Mouse (Mus musculus) C2C12 (cell line): Measurements from ENCODE around the gene Fam222a. TPM values are rescaled to one million over a fixed set of nuclear protein-coding genes. Genes with fewer than 3 reads are reported as not detected.

Source experiments
- H3K27me3 ChIP-seq: one replicate; pipeline ENCODE4 v1.6.1; 2011; ENCODE audit not compliant: control insufficient read depth, insufficient read depth, insufficient read length
- H3K36me3 ChIP-seq: one replicate; pipeline ENCODE4 v1.6.1; 2011; ENCODE audit not compliant: control insufficient read depth, insufficient read depth
- H3K4me3 ChIP-seq: one replicate; pipeline ENCODE4 v1.5.1; 2011; ENCODE audit warnings: mild to moderate bottlenecking, control low read depth; ENCODE audit not compliant: poor library complexity, insufficient read depth, severe bottlenecking
- H3K79me2 ChIP-seq: one replicate; pipeline ENCODE4 v1.6.1; 2011; ENCODE audit not compliant: control insufficient read depth, insufficient read depth
- H3K79me3 ChIP-seq: one replicate; pipeline ENCODE4 v1.6.1; 2011; ENCODE audit warnings: low read depth, control low read depth
- H3ac ChIP-seq: one replicate; pipeline ENCODE3; 2011; ENCODE audit warnings: low read depth; ENCODE audit not compliant: control insufficient read depth, insufficient read length
- CEBPB ChIP-seq: IDR thresholded peaks from one replicate; pipeline ENCODE4 v1.6.1; 2011; ENCODE audit warnings: low read depth, mild to moderate bottlenecking, control low read depth, moderate library complexity
- CTCF ChIP-seq: IDR thresholded peaks from one replicate; pipeline ENCODE4 v1.5.1; 2011; ENCODE audit not compliant: control insufficient read depth, insufficient read depth, insufficient read length
- FOSL1 ChIP-seq: IDR thresholded peaks from one replicate; pipeline ENCODE4 v1.8.0; 2011; ENCODE audit warnings: mild to moderate bottlenecking, low read length; ENCODE audit not compliant: poor library complexity, insufficient read depth, severe bottlenecking
- MAX ChIP-seq: IDR thresholded peaks from one replicate; pipeline ENCODE4 v1.6.1; 2011; ENCODE audit warnings: mild to moderate bottlenecking, control low read depth
- MYOD1 ChIP-seq: IDR thresholded peaks from one replicate; pipeline ENCODE4 v1.6.1; 2011; ENCODE audit warnings: low read depth; ENCODE audit not compliant: control insufficient read depth, insufficient read length
- MYOG ChIP-seq: IDR thresholded peaks from one replicate; pipeline ENCODE4 v1.6.1; 2011; ENCODE audit not compliant: control insufficient read depth, insufficient read length; ENCODE audit errors: extremely low read depth
- USF1 ChIP-seq: IDR thresholded peaks from one replicate; pipeline ENCODE4 v1.6.1; 2011; ENCODE audit warnings: low read depth, mild to moderate bottlenecking, control low read depth, moderate library complexity
- polyA plus RNA-seq: library from polyadenylated mRNA; unstranded; fragments of >200 nt; fragmentation: generic; extraction: Trizol; gene quantifications from one replicate; pipeline ENCODE4 v1.2.1, GENCODE M21; 2012; ENCODE audit warnings: missing spikeins

Gene Fam222a
- polyA plus RNA-seq, 1 experiment, result 0.06 TPM

- Histone ChIP-seq H3ac (no peak overlapping the region), H3K36me3 (no peaks in the 10 kb centered on the region), H3K4me3 (no peak overlapping the region), H3K27me3 (peaks cover 71% of the 10 kb centered on the region), H3K79me2 (no peaks in the 10 kb centered on the region), H3K79me3 (no peaks in the 10 kb centered on the region)
- no peak for TF ChIP-seq MYOG
- TF ChIP-seq MYOD1, result no peak
- no peak for TF ChIP-seq CEBPB
- no peak for TF ChIP-seq FOSL1
- TF ChIP-seq USF1, result no peak
- no peak for TF ChIP-seq CTCF
- TF ChIP-seq MAX, result no peak
These were observed 29.8 kb upstream of the Fam222a start for GRCm38 (mm10) chr5:114538021-114538405.

GRCm38 (mm10) chr5:114538752-114539151 lies 29.1 kb upstream of the Fam222a start:
- TF ChIP-seq MYOG (no peak), CTCF (no peak), MYOD1 (no peak), FOSL1 (no peak), CEBPB (no peak), USF1 (no peak), MAX (no peak)
- H3ac ChIP-seq, result no peak overlapping the region
- H3K79me2 ChIP-seq, result no peaks in the 10 kb centered on the region
- no peak overlapping the region for H3K4me3 ChIP-seq
- H3K27me3 ChIP-seq, result peaks cover 70% of the 10 kb centered on the region
- no peaks in the 10 kb centered on the region for H3K36me3 ChIP-seq
- no peaks in the 10 kb centered on the region for H3K79me3 ChIP-seq

GRCm38 (mm10) chr5:114539766-114540165 lies 28.1 kb upstream of the Fam222a start:
- no peak overlapping the region for H3K4me3 ChIP-seq
- no peak overlapping the region for H3ac ChIP-seq
- no peak for TF ChIP-seq FOSL1
- TF ChIP-seq CTCF, result no peak
- TF ChIP-seq CEBPB, result no peak
- TF ChIP-seq MAX, result no peak
- TF ChIP-seq MYOD1, result no peak
- no peak for TF ChIP-seq USF1
- TF ChIP-seq MYOG, result no peak
- H3K27me3 ChIP-seq, result peaks cover 66% of the 10 kb centered on the region
- no peaks in the 10 kb centered on the region for H3K79me3 ChIP-seq
- no peaks in the 10 kb centered on the region for H3K79me2 ChIP-seq
- no peaks in the 10 kb centered on the region for H3K36me3 ChIP-seq

- no peak overlapping the region for H3ac ChIP-seq
- no peak overlapping the region for H3K4me3 ChIP-seq
- TF ChIP-seq FOSL1 (no peak), MAX (no peak), MYOD1 (no peak), CEBPB (no peak), CTCF (no peak), MYOG (no peak), USF1 (no peak)
These were observed 26.0 kb upstream of the Fam222a start for GRCm38 (mm10) chr5:114541656-114542445.

GRCm38 (mm10) chr5:114543656-114544055 lies 24.2 kb upstream of the Fam222a start:
- no peak for TF ChIP-seq MAX
- no peak for TF ChIP-seq USF1
- no peak for TF ChIP-seq FOSL1
- no peak for TF ChIP-seq MYOD1
- TF ChIP-seq CTCF, result no peak
- TF ChIP-seq MYOG, result no peak
- TF ChIP-seq CEBPB, result no peak
- H3K4me3 ChIP-seq, result no peak overlapping the region
- H3K36me3 ChIP-seq, result no peaks in the 10 kb centered on the region
- H3ac ChIP-seq, result no peak overlapping the region
- peaks cover 51% of the 10 kb centered on the region for H3K27me3 ChIP-seq
- no peaks in the 10 kb centered on the region for H3K79me2 ChIP-seq
- H3K79me3 ChIP-seq, result no peaks in the 10 kb centered on the region

More at GRCm38 (mm10) chr5:114541656-114542445, 26.0 kb upstream of the Fam222a start:
- H3K36me3 ChIP-seq, result no peaks in the 10 kb centered on the region
- H3K27me3 ChIP-seq, result peaks cover 61% of the 10 kb centered on the region
- no peaks in the 10 kb centered on the region for H3K79me2 ChIP-seq
- H3K79me3 ChIP-seq, result no peaks in the 10 kb centered on the region

- Histone ChIP-seq H3K27me3 (peaks cover 48% of the 10 kb centered on the region), H3K4me3 (no peak overlapping the region), H3K79me3 (no peaks in the 10 kb centered on the region), H3K36me3 (no peaks in the 10 kb centered on the region), H3K79me2 (no peaks in the 10 kb centered on the region), H3ac (no peak overlapping the region)
- TF ChIP-seq MAX (no peak), MYOD1 (no peak), USF1 (no peak), FOSL1 (no peak), CEBPB (no peak), CTCF (no peak), MYOG (no peak)
These were observed 23.6 kb upstream of the Fam222a start for GRCm38 (mm10) chr5:114544205-114544604.
